In genomic region chr7:112185226-112185745, GRCm38 (mm10) we compare ENCODE assay signal across 11 mouse cellular contexts. TPM values are rescaled to one million over a fixed set of nuclear protein-coding genes. Genes with fewer than 3 reads are reported as not detected.
DNase-seq lines count a peak whose midpoint lies in the region; ATAC-seq and TF ChIP-seq lines count a peak whose summit lies in the region.
"Had no signal": no experiment of that assay in that cellular context is flagged by ENCODE, and none has a peak within 500 bp of the region (broad histone marks: within the 10 kb centered on the region; RNA-seq: fewer than 3 reads in every experiment).

No protein-coding gene starts in this region.

- peak overlapping the region; percentile 21; the same call in 1 of the 2 replicates for H3K9ac ChIP-seq in liver, adult 2 months (ENCODE audit: low read depth, low read length)
- H3K9ac ChIP-seq in liver, embryonic 11.5 days (ENCODE audit: low read depth, low read length) = no peak overlapping the region
- H3K9ac ChIP-seq in forebrain, embryonic 16.5 days (replicated peaks; ENCODE audit: low read depth, low read length) = no peak overlapping the region
- H3K9ac ChIP-seq: embryonic facial prominence, embryonic 15.5 days; liver, embryonic 13.5 days; midbrain, embryonic 12.5 days had no signal

- no peak for TF ChIP-seq POLR2A in liver, adult 2 months (IDR thresholded peaks at IDR 0.05; ENCODE audit: extremely low read depth, insufficient read depth, low read length)

- no peaks in the 10 kb centered on the region for H3K79me2 ChIP-seq in liver, adult 2 months (ENCODE audit: control insufficient read depth, insufficient read depth, low read length)

- WGBS in liver, adult 2 months = 9% methylated on average over 9 of the region's 9 CpGs
- WGBS in liver, embryonic 11.5 days = 64% methylated on average over 9 of the region's 9 CpGs
- WGBS in forebrain, embryonic 16.5 days = 70% methylated on average over 9 of the region's 9 CpGs

- peak; percentile 99 for DNase-seq in liver, adult 2 months (ENCODE audit: extremely low read depth, low read depth, low spot score)
- DNase-seq in liver, embryonic 11.5 days (ENCODE audit: low spot score) = no peak
- peak; percentile 92 for DNase-seq in brain, adult 2 months (ENCODE audit: low read depth, low spot score)
- DNase-seq in cerebellum, postnatal 14 days = peak; percentile 81 to 83
- peak; percentile 42 for DNase-seq in kidney, postnatal 10 days
- no peak for DNase-seq in frontal cortex, postnatal 25 days (ENCODE audit: low spot score in 2 of 2)
- DNase-seq: liver, embryonic 13.5 days had no signal

- ATAC-seq in liver, embryonic 11.5 days (replicated peaks; ENCODE audit: low FRiP score) = no peak
- no peak for ATAC-seq in forebrain, embryonic 16.5 days

- no peak for TF ChIP-seq CTCF in liver, adult 2 months (IDR thresholded peaks at IDR 0.05; ENCODE audit: low read depth, low read length)

- H3K4me2 ChIP-seq in liver, embryonic 11.5 days = no peak overlapping the region
- no peak overlapping the region for H3K4me2 ChIP-seq in forebrain, embryonic 16.5 days (ENCODE audit: low read length)
- H3K4me2 ChIP-seq: embryonic facial prominence, embryonic 15.5 days; liver, embryonic 13.5 days; midbrain, embryonic 12.5 days had no signal

- peak overlapping the region; percentile 73 for H3K27ac ChIP-seq in liver, adult 2 months (replicated peaks; ENCODE audit: insufficient read depth, low read depth, low read length)
- H3K27ac ChIP-seq in liver, embryonic 11.5 days (ENCODE audit: low read depth, low read length) = no peak overlapping the region
- no peak overlapping the region for H3K27ac ChIP-seq in forebrain, embryonic 16.5 days (ENCODE audit: low read length)
- H3K27ac ChIP-seq: embryonic facial prominence, embryonic 15.5 days; liver, embryonic 13.5 days; midbrain, embryonic 12.5 days had no signal

- H3K36me3 ChIP-seq in liver, adult 2 months (ENCODE audit: control insufficient read depth, insufficient read depth, low read length) = no peaks in the 10 kb centered on the region
- H3K36me3 ChIP-seq in liver, embryonic 11.5 days (ENCODE audit: control insufficient read depth, insufficient read depth, low read length) = no peaks in the 10 kb centered on the region
- H3K36me3 ChIP-seq in forebrain, embryonic 16.5 days (ENCODE audit: control insufficient read depth, insufficient read depth) = no peaks in the 10 kb centered on the region
- H3K36me3 ChIP-seq: embryonic facial prominence, embryonic 15.5 days; G1E; liver, embryonic 13.5 days; midbrain, embryonic 12.5 days had no signal

- H3K27me3 ChIP-seq in liver, adult 2 months (ENCODE audit: control insufficient read depth, insufficient read depth, low read length) = no peaks in the 10 kb centered on the region
- no peaks in the 10 kb centered on the region for H3K27me3 ChIP-seq in liver, embryonic 11.5 days (replicated peaks; ENCODE audit: control insufficient read depth, insufficient read depth, low read length)
- H3K27me3 ChIP-seq in forebrain, embryonic 16.5 days (replicated peaks; ENCODE audit: control insufficient read depth, insufficient read depth, low read length) = no peaks in the 10 kb centered on the region
- H3K27me3 ChIP-seq: embryonic facial prominence, embryonic 15.5 days; liver, embryonic 13.5 days had no signal

- no peaks in the 10 kb centered on the region for H3K9me3 ChIP-seq in liver, embryonic 11.5 days (ENCODE audit: control insufficient read depth, low read length)
- H3K9me3 ChIP-seq in forebrain, embryonic 16.5 days (ENCODE audit: control insufficient read depth, low read length) = no peaks in the 10 kb centered on the region
- H3K9me3 ChIP-seq: embryonic facial prominence, embryonic 15.5 days; liver, embryonic 13.5 days; midbrain, embryonic 12.5 days had no signal

- H3K4me1 ChIP-seq in liver, adult 2 months (ENCODE audit: control insufficient read depth, insufficient read depth, low read length) = peaks cover 33% of the 10 kb centered on the region
- H3K4me1 ChIP-seq in liver, embryonic 11.5 days (replicated peaks; ENCODE audit: control insufficient read depth, insufficient read depth, low read length) = peaks cover 6% of the 10 kb centered on the region
- H3K4me1 ChIP-seq in forebrain, embryonic 16.5 days (replicated peaks; ENCODE audit: control insufficient read depth, insufficient read depth, low read length) = peaks cover 5% of the 10 kb centered on the region

- H3K4me3 ChIP-seq in liver, adult 2 months (ENCODE audit: insufficient read depth, low read depth, low read length) = no peak overlapping the region
- no peak overlapping the region for H3K4me3 ChIP-seq in liver, embryonic 11.5 days (ENCODE audit: low read depth, low read length)
- no peak overlapping the region for H3K4me3 ChIP-seq in forebrain, embryonic 16.5 days (replicated peaks; ENCODE audit: low read length)
- H3K4me3 ChIP-seq: embryonic facial prominence, embryonic 15.5 days; liver, embryonic 13.5 days; midbrain, embryonic 12.5 days had no signal

RNA-seq across cellular contexts. Expression of gene Dkk3, which starts 26.4 kb away (rescaled TPM):
- 0.65 and 1.0 TPM in 2 replicates for total RNA-seq in liver, adult 2 months (2014; rRNA removed)
- 0.39 and 0.46 TPM in 2 replicates for polyA plus RNA-seq in liver, adult 2 months (2012; rRNA removed)
- 11.0 and 12.0 TPM in 2 replicates for polyA plus RNA-seq in liver, embryonic 11.5 days (2014; fragmentation: Nextera tagmentation; extraction: Ambion mirVana)
- 22.0 and 29.9 TPM in 2 replicates for polyA plus RNA-seq in forebrain, embryonic 16.5 days (2015; fragmentation: Nextera tagmentation; extraction: Ambion mirVana)
- polyA plus RNA-seq: G1E had no signal

RNA-seq across cellular contexts. Expression of gene Mical2, which starts 40.4 kb away (rescaled TPM):
- total RNA-seq in liver, adult 2 months (2014; rRNA removed) = 4.1 and 4.5 TPM in 2 replicates
- polyA plus RNA-seq in liver, adult 2 months (2012; rRNA removed) = 6.9 and 7.9 TPM in 2 replicates
- 7.2 and 9.3 TPM in 2 replicates for polyA plus RNA-seq in liver, embryonic 11.5 days (2014; fragmentation: Nextera tagmentation; extraction: Ambion mirVana)
- polyA plus RNA-seq in forebrain, embryonic 16.5 days (2015; fragmentation: Nextera tagmentation; extraction: Ambion mirVana) = 10.0 and 11.1 TPM in 2 replicates
- polyA plus RNA-seq: G1E had no signal

Comparison
In these comparisons a context has a peak if more than half of its experiments do, and no peak if none do; other contexts are left out.
1. DNase-seq: peak in liver, adult 2 months (single experiment), brain, adult 2 months (single experiment), cerebellum, postnatal 14 days (2 of 2) and kidney, postnatal 10 days (single experiment); none in liver, embryonic 11.5 days (single experiment) and frontal cortex, postnatal 25 days (0 of 2).